Mouse (Mus musculus): ENCODE results near the gene Prps1l3. TPM values are rescaled to one million over a fixed set of nuclear protein-coding genes. Genes with fewer than 3 reads are reported as not detected.
A peak's percentile ranks its signal among the peaks of the same experiment; 100 is the strongest.

Prps1l3 gene
- polyA plus RNA-seq (2014; fragmentation: Nextera tagmentation; extraction: Ambion mirVana): 78.1 and 86.4 TPM in 2 replicates

- Histone ChIP-seq H3K27me3 (ENCODE audit: control insufficient read depth, insufficient read depth, low read length) (no peaks in the 10 kb centered on the region), H3K9ac (ENCODE audit: low read length) (peak within 1 kb of the TSS; percentile 88), H3K4me3 (ENCODE audit: low read depth, low read length) (peak within 1 kb of the TSS; percentile 77), H3K4me2 (peak within 1 kb of the TSS; percentile 68), H3K4me1 (ENCODE audit: control insufficient read depth, insufficient read depth, low read length) (no peaks in the 10 kb centered on the region), H3K27ac (ENCODE audit: low read depth, low read length) (peak within 1 kb of the TSS; percentile 69), H3K36me3 (ENCODE audit: control insufficient read depth, insufficient read depth, low read length) (no peaks in the 10 kb centered on the region), H3K9me3 (ENCODE audit: control insufficient read depth, low read length) (no peaks in the 10 kb centered on the region)
- peak; percentile 98 for ATAC-seq (ENCODE audit: low FRiP score)
- WGBS: under 1% methylated on average over 57 of the region's 58 CpGs
- peak; percentile 99 for DNase-seq (ENCODE audit: low spot score, missing footprints)
Measured at GRCm38 (mm10) chr12:57230192-57230706, at the start of gene Prps1l3, which contains the start of gene Mipol1. Gene Prps1l3, plus strand, starts transcription at chr12:57230412. Gene Mipol1, plus strand, starts transcription at chr12:57230427.

- Histone ChIP-seq H3K4me1 (ENCODE audit: control insufficient read depth, insufficient read depth, low read length) (peaks cover 5% of the 10 kb centered on the region; the same call in 1 of the 2 replicates), H3K9ac (ENCODE audit: low read length) (no peak overlapping the region), H3K9me3 (ENCODE audit: control insufficient read depth, low read length) (no peaks in the 10 kb centered on the region), H3K27ac (ENCODE audit: low read depth, low read length) (no peak overlapping the region), H3K4me3 (ENCODE audit: low read depth, low read length) (no peak overlapping the region), H3K36me3 (ENCODE audit: control insufficient read depth, insufficient read depth, low read length) (no peaks in the 10 kb centered on the region), H3K27me3 (ENCODE audit: control insufficient read depth, insufficient read depth, low read length) (no peaks in the 10 kb centered on the region), H3K4me2 (no peak overlapping the region)
- DNase-seq (ENCODE audit: low spot score, missing footprints) (no peak), ATAC-seq (ENCODE audit: low FRiP score) (no peak)
- 67% methylated on average over 2 of the region's 2 CpGs for WGBS
Measured at GRCm38 (mm10) chr12:57184401-57185147, 45.6 kb upstream of the Prps1l3 start.

GRCm38 (mm10) chr12:57185475-57185874, 44.7 kb upstream of the Prps1l3 start:
- Histone ChIP-seq H3K4me2 (no peak overlapping the region), H3K9me3 (ENCODE audit: control insufficient read depth, low read length) (no peaks in the 10 kb centered on the region), H3K27me3 (ENCODE audit: control insufficient read depth, insufficient read depth, low read length) (no peaks in the 10 kb centered on the region), H3K4me3 (ENCODE audit: low read depth, low read length) (no peak overlapping the region), H3K4me1 (ENCODE audit: control insufficient read depth, insufficient read depth, low read length) (no peaks in the 10 kb centered on the region), H3K27ac (ENCODE audit: low read depth, low read length) (no peak overlapping the region), H3K36me3 (ENCODE audit: control insufficient read depth, insufficient read depth, low read length) (no peaks in the 10 kb centered on the region), H3K9ac (ENCODE audit: low read length) (no peak overlapping the region)
- ATAC-seq (ENCODE audit: low FRiP score): no peak
- 0% methylated on average over 1 of the region's 1 CpGs for WGBS
- no peak for DNase-seq (ENCODE audit: low spot score, missing footprints)

- ATAC-seq (ENCODE audit: low FRiP score) (no peak), DNase-seq (ENCODE audit: low spot score, missing footprints) (no peak)
- Histone ChIP-seq H3K27ac (ENCODE audit: low read depth, low read length) (no peak overlapping the region), H3K27me3 (ENCODE audit: control insufficient read depth, insufficient read depth, low read length) (no peaks in the 10 kb centered on the region), H3K4me3 (ENCODE audit: low read depth, low read length) (no peak overlapping the region), H3K4me2 (no peak overlapping the region), H3K36me3 (ENCODE audit: control insufficient read depth, insufficient read depth, low read length) (no peaks in the 10 kb centered on the region), H3K9me3 (ENCODE audit: control insufficient read depth, low read length) (no peaks in the 10 kb centered on the region), H3K9ac (ENCODE audit: low read length) (no peak overlapping the region), H3K4me1 (ENCODE audit: control insufficient read depth, insufficient read depth, low read length) (no peaks in the 10 kb centered on the region)
- 76% methylated on average over 2 of the region's 2 CpGs for WGBS
Measured at GRCm38 (mm10) chr12:57186126-57186525, 44.1 kb upstream of the Prps1l3 start.

GRCm38 (mm10) chr12:57187032-57187431, 43.2 kb upstream of the Prps1l3 start:
- H3K9ac ChIP-seq (ENCODE audit: low read length): no peak overlapping the region
- no peaks in the 10 kb centered on the region for H3K9me3 ChIP-seq (ENCODE audit: control insufficient read depth, low read length)
- 93% methylated on average over 4 of the region's 4 CpGs for WGBS
- H3K27me3 ChIP-seq (ENCODE audit: control insufficient read depth, insufficient read depth, low read length): no peaks in the 10 kb centered on the region
- no peak overlapping the region for H3K27ac ChIP-seq (ENCODE audit: low read depth, low read length)
- H3K36me3 ChIP-seq (ENCODE audit: control insufficient read depth, insufficient read depth, low read length): no peaks in the 10 kb centered on the region
- H3K4me1 ChIP-seq (ENCODE audit: control insufficient read depth, insufficient read depth, low read length): no peaks in the 10 kb centered on the region
- no peak overlapping the region for H3K4me3 ChIP-seq (ENCODE audit: low read depth, low read length)
- no peak overlapping the region for H3K4me2 ChIP-seq
- ATAC-seq (ENCODE audit: low FRiP score) (no peak), DNase-seq (ENCODE audit: low spot score, missing footprints) (no peak)

GRCm38 (mm10) chr12:57194609-57195008, 35.6 kb upstream of the Prps1l3 start:
- H3K4me3 ChIP-seq (ENCODE audit: low read depth, low read length): no peak overlapping the region
- DNase-seq (ENCODE audit: low spot score, missing footprints): no peak
- H3K4me2 ChIP-seq: no peak overlapping the region
- peaks cover 11% of the 10 kb centered on the region for H3K4me1 ChIP-seq (ENCODE audit: control insufficient read depth, insufficient read depth, low read length)
- no peaks in the 10 kb centered on the region for H3K36me3 ChIP-seq (ENCODE audit: control insufficient read depth, insufficient read depth, low read length)
- H3K9ac ChIP-seq (ENCODE audit: low read length): no peak overlapping the region
- H3K27me3 ChIP-seq (ENCODE audit: control insufficient read depth, insufficient read depth, low read length): no peaks in the 10 kb centered on the region
- H3K27ac ChIP-seq (ENCODE audit: low read depth, low read length): no peak overlapping the region
- 42% methylated on average over 3 of the region's 3 CpGs for WGBS
- no peak for ATAC-seq (ENCODE audit: low FRiP score)
- no peaks in the 10 kb centered on the region for H3K9me3 ChIP-seq (ENCODE audit: control insufficient read depth, low read length)

GRCm38 (mm10) chr12:57196286-57196607, 34.0 kb upstream of the Prps1l3 start:
- Histone ChIP-seq H3K4me3 (ENCODE audit: low read depth, low read length) (peak overlapping the region; percentile 52), H3K4me1 (ENCODE audit: control insufficient read depth, insufficient read depth, low read length) (peaks cover 11% of the 10 kb centered on the region), H3K27me3 (ENCODE audit: control insufficient read depth, insufficient read depth, low read length) (no peaks in the 10 kb centered on the region), H3K4me2 (peak overlapping the region; percentile 79), H3K9me3 (ENCODE audit: control insufficient read depth, low read length) (no peaks in the 10 kb centered on the region), H3K9ac (ENCODE audit: low read length) (peak overlapping the region; percentile 66), H3K36me3 (ENCODE audit: control insufficient read depth, insufficient read depth, low read length) (no peaks in the 10 kb centered on the region), H3K27ac (ENCODE audit: low read depth, low read length) (peak overlapping the region; percentile 59)
- DNase-seq (ENCODE audit: low spot score, missing footprints) (no peak), ATAC-seq (ENCODE audit: low FRiP score) (peak; percentile 8; the same call in 1 of the 2 replicates)
- 4% methylated on average over 8 of the region's 8 CpGs for WGBS

- Histone ChIP-seq H3K27me3 (ENCODE audit: control insufficient read depth, insufficient read depth, low read length) (no peaks in the 10 kb centered on the region), H3K9ac (ENCODE audit: low read length) (peak overlapping the region; percentile 66), H3K9me3 (ENCODE audit: control insufficient read depth, low read length) (no peaks in the 10 kb centered on the region), H3K4me2 (peak overlapping the region; percentile 79), H3K36me3 (ENCODE audit: control insufficient read depth, insufficient read depth, low read length) (no peaks in the 10 kb centered on the region), H3K4me1 (ENCODE audit: control insufficient read depth, insufficient read depth, low read length) (peaks cover 11% of the 10 kb centered on the region), H3K4me3 (ENCODE audit: low read depth, low read length) (peak overlapping the region; percentile 52), H3K27ac (ENCODE audit: low read depth, low read length) (peak overlapping the region; percentile 59)
- ATAC-seq (ENCODE audit: low FRiP score): peak; percentile 78
- peak; percentile 96 for DNase-seq (ENCODE audit: low spot score, missing footprints)
- under 1% methylated on average over 59 of the region's 59 CpGs for WGBS
Measured at GRCm38 (mm10) chr12:57196608-57197362, 33.4 kb upstream of the Prps1l3 start.

Measured in midbrain, embryonic 11.5 days (tissue).